Mouse (Mus musculus) MEL (cell line): ENCODE measurements around the gene Abhd2. TPM values are rescaled to one million over a fixed set of nuclear protein-coding genes. Genes with fewer than 3 reads are reported as not detected.

Source experiments
- DNase-seq: peaks from one replicate; pipeline ENCODE4 v3.0.0; 2011; ENCODE audit warnings: low read depth, low spot score
- H3K27ac ChIP-seq: 2 replicates; pipeline ENCODE4 v1.5.1; 2012; ENCODE audit warnings: low read depth, mild to moderate bottlenecking, control low read depth, low read length, moderate library complexity; ENCODE audit not compliant: control insufficient read depth
- H3K27me3 ChIP-seq, 2 experiments: fragments of 150-350 bp in 1 of 2; sonication (generic) in 1 of 2; 2 replicates each; pipeline ENCODE4 v1.6.1; 2012; ENCODE audit warnings: low read length in 2 of 2, mild to moderate bottlenecking in 2 of 2, improper control_type of control experiment in 1 of 2, moderate library complexity in 1 of 2; ENCODE audit not compliant: insufficient read depth in 2 of 2, control insufficient read depth in 1 of 2
- H3K36me3 ChIP-seq, 2 experiments: 2 replicates each; pipeline ENCODE4 v1.6.1; 2012 to 2014; ENCODE audit warnings: low read length in 2 of 2, improper control_type of control experiment in 1 of 2, inconsistent platforms in 1 of 2, mild to moderate bottlenecking in 1 of 2; ENCODE audit not compliant: insufficient read depth in 2 of 2, control insufficient read depth in 1 of 2
- H3K4me1 ChIP-seq, 2 experiments: fragments of 150-350 bp in 1 of 2; sonication (generic) in 1 of 2; 2 replicates each; pipeline ENCODE4 v1.6.1; 2012; ENCODE audit warnings: low read length in 2 of 2, improper control_type of control experiment in 1 of 2, mild to moderate bottlenecking in 1 of 2; ENCODE audit not compliant: insufficient read depth in 2 of 2, control insufficient read depth in 1 of 2
- H3K4me3 ChIP-seq, 2 experiments: fragments of 150-350 bp in 1 of 2; sonication (generic) in 1 of 2; 2 replicates each; pipeline ENCODE4 v1.5.1; 2012; ENCODE audit warnings: low read depth in 2 of 2, low read length in 2 of 2, mild to moderate bottlenecking in 2 of 2, moderate library complexity in 2 of 2, control low read depth in 1 of 2, improper control_type of control experiment in 1 of 2; ENCODE audit not compliant: control insufficient read depth in 1 of 2, insufficient read depth in 1 of 2
- H3K79me2 ChIP-seq: 2 replicates; pipeline ENCODE4 v1.6.1; 2012; ENCODE audit warnings: mild to moderate bottlenecking, low read length, moderate library complexity; ENCODE audit not compliant: control insufficient read depth, poor library complexity, insufficient read depth
- H3K9ac ChIP-seq: 2 replicates; pipeline ENCODE4 v1.6.1; 2012; ENCODE audit warnings: low read depth, mild to moderate bottlenecking, control low read depth, low read length, moderate library complexity; ENCODE audit not compliant: control insufficient read depth, poor library complexity, severe bottlenecking
- H3K9me3 ChIP-seq: fragments of 150-350 bp; sonication (generic); replicated peaks from 2 replicates; pipeline ENCODE4 v1.6.1; 2012; ENCODE audit warnings: mild to moderate bottlenecking, low read length, improper control_type of control experiment, moderate library complexity; ENCODE audit not compliant: insufficient read depth
- E2F4 ChIP-seq: IDR thresholded peaks from 2 replicates; pipeline ENCODE4 v1.6.1; 2011; ENCODE audit warnings: low read depth, low read length, improper control_type of control experiment, borderline replicate concordance
- ELF1 ChIP-seq: IDR thresholded peaks from 2 replicates; pipeline ENCODE4 v1.6.1; 2014; ENCODE audit warnings: low read depth, mild to moderate bottlenecking, inconsistent platforms, low read length, improper control_type of control experiment, moderate library complexity
- GABPA ChIP-seq: IDR thresholded peaks from 2 replicates; pipeline ENCODE4 v1.6.1; 2012; ENCODE audit warnings: low read depth, mild to moderate bottlenecking, inconsistent platforms, low read length, improper control_type of control experiment, moderate library complexity
- KAT2A ChIP-seq: conservative IDR thresholded peaks from 2 replicates; pipeline ENCODE4 v1.6.1; 2012; ENCODE audit warnings: low read depth, low read length, improper control_type of control experiment, inconsistent platforms
- MAZ ChIP-seq: IDR thresholded peaks from 2 replicates; pipeline ENCODE4 v1.6.1; 2012; ENCODE audit warnings: low read depth, mild to moderate bottlenecking, inconsistent platforms, low read length, improper control_type of control experiment
- NRF1 ChIP-seq: IDR thresholded peaks from 2 replicates; pipeline ENCODE4 v1.6.1; 2014; ENCODE audit warnings: low read depth, mild to moderate bottlenecking, inconsistent platforms, low read length, improper control_type of control experiment, moderate library complexity; ENCODE audit not compliant: poor library complexity, insufficient read depth, severe bottlenecking
- POLR2AphosphoS5 ChIP-seq: IDR thresholded peaks from 2 replicates; pipeline ENCODE4 v1.6.1; 2012; ENCODE audit warnings: low read depth, borderline replicate concordance, mild to moderate bottlenecking, inconsistent platforms, low read length, moderate library complexity, mixed read lengths
- RAD21 ChIP-seq: IDR thresholded peaks from 2 replicates; pipeline ENCODE4 v1.6.1; 2011; ENCODE audit warnings: mild to moderate bottlenecking, low read depth, low read length, improper control_type of control experiment
- RCOR1 ChIP-seq: IDR thresholded peaks from 2 replicates; pipeline ENCODE4 v1.6.1; 2012; ENCODE audit warnings: low read depth, mild to moderate bottlenecking, inconsistent platforms, low read length, improper control_type of control experiment
- SMC3 ChIP-seq: IDR thresholded peaks from 2 replicates; pipeline ENCODE4 v1.6.1; 2011; ENCODE audit warnings: low read depth, low read length, improper control_type of control experiment
- TAL1 ChIP-seq: IDR thresholded peaks from 2 replicates; pipeline ENCODE4 v1.6.1; 2012; ENCODE audit warnings: mild to moderate bottlenecking, inconsistent platforms, low read length, moderate library complexity, mixed read lengths
- ZKSCAN1 ChIP-seq: IDR thresholded peaks from 2 replicates; pipeline ENCODE4 v1.6.1; 2012; ENCODE audit warnings: low read depth, mild to moderate bottlenecking, inconsistent platforms, low read length, improper control_type of control experiment, moderate library complexity
- ZNF384 ChIP-seq: IDR thresholded peaks from 2 replicates; pipeline ENCODE4 v1.6.1; 2012; ENCODE audit warnings: low read depth, mild to moderate bottlenecking, inconsistent platforms, low read length, improper control_type of control experiment
- polyA plus RNA-seq, 2 experiments: library from polyadenylated mRNA; stranded (reverse) in 1 of 2; unstranded in 1 of 2; fragments of >175 nt in 1 of 2; fragments of >200 nt in 1 of 2; gene quantifications; 2 replicates each; pipeline versions ENCODE4 v1.2.1 to v1.2.4; 2012; ENCODE audit warnings: low replicate concordance in 2 of 2, low read depth in 1 of 2; ENCODE audit not compliant: insufficient read length in 2 of 2, insufficient read depth in 1 of 2, missing spikeins in 1 of 2
- total RNA-seq: library from RNA; depleted of rRNA; stranded (reverse); fragments of 300-350 nt; gene quantifications from 2 replicates; pipeline ENCODE4 v1.2.3, GENCODE M21; 2012; rRNA removed

Abhd2 gene
- total and polyA plus RNA-seq, 3 experiments, result 13.6 to 32.0 TPM; not detected in 1

DNA sequence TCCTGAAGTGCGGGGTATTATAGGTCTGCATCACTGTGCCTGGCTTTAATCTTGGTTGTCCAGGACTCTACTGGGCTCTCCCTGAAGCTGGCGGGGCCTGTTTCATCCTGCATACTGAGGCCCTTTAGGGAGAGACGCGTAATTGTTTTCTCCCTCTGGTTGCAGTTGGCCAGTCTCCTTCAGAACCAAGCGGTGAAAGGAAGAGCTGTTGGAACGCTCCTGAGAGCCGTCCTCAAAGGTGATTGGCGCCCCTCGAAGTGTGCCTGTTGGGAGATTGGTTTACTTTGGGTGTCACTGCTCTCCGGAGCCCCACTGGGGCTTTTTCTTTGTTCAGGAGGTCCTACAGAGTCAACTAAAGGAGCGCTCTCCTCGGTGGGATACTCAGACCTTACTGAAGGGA lies 126.0 kb downstream of the Abhd2 start:
- H3K4me1 ChIP-seq, result no peaks in the 10 kb centered on the region
- no peak overlapping the region for H3K27ac ChIP-seq
- TF ChIP-seq POLR2AphosphoS5, result no peak
- no peak for TF ChIP-seq RAD21
- no peaks in the 10 kb centered on the region for H3K9me3 ChIP-seq
- no peak overlapping the region for H3K4me3 ChIP-seq
- H3K36me3 ChIP-seq, result peaks cover 0 to 3% of the 10 kb centered on the region in 2 experiments; a peak in 2 of 4 replicates
- H3K79me2 ChIP-seq, result no peaks in the 10 kb centered on the region
- no peaks in the 10 kb centered on the region for H3K27me3 ChIP-seq
- no peak for DNase-seq
- no peak overlapping the region for H3K9ac ChIP-seq

DNA sequence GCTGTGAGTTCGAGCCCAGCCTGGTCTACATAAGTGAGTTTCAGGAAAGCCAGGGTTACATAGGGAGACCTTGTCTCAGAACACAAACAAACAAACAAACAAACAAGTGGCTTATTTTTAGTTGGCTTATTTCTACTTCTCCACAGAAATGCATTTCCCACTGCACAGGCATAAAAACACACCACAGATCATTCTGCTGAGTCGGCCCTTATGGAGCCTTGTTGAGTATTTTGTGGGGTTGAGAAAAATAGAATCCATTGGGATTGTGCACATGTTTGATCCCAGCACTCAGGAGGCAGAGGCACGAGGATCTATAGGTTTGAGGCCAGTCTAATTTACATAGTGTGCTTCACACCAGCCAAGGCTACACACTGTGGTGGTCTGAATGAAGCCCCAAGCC lies 127.3 kb downstream of the Abhd2 start:
- no peaks in the 10 kb centered on the region for H3K79me2 ChIP-seq
- DNase-seq, result no peak
- no peaks in the 10 kb centered on the region for H3K9me3 ChIP-seq
- H3K27me3 ChIP-seq, result no peaks in the 10 kb centered on the region
- H3K36me3 ChIP-seq, result peaks cover 0 to 3% of the 10 kb centered on the region in 2 experiments; a peak in 2 of 4 replicates
- H3K9ac ChIP-seq, result no peak overlapping the region
- TF ChIP-seq KAT2A, result no peak
- no peak for TF ChIP-seq GABPA
- TF ChIP-seq, all 39 proteins: peak for 0
- H3K4me3 ChIP-seq, result no peak overlapping the region
- H3K27ac ChIP-seq, result no peak overlapping the region
- H3K4me1 ChIP-seq, result no peaks in the 10 kb centered on the region

GRCm38 (mm10) chr7:79414449-79415375 lies 141.7 kb downstream of the Abhd2 start:
- H3K27me3 ChIP-seq, result no peaks in the 10 kb centered on the region
- no peaks in the 10 kb centered on the region for H3K4me1 ChIP-seq
- TF ChIP-seq NRF1 (no peak), SMC3 (no peak), ZKSCAN1 (no peak), MAZ (no peak), ZNF384 (no peak), RCOR1 (no peak), TAL1 (no peak), GABPA (no peak), POLR2AphosphoS5 (no peak), ELF1 (no peak), E2F4 (no peak)
- TF ChIP-seq, all 39 proteins: peak for 0
- Histone ChIP-seq H3K9ac (no peak overlapping the region), H3K9me3 (no peaks in the 10 kb centered on the region), H3K27ac (no peak overlapping the region), H3K79me2 (no peaks in the 10 kb centered on the region), H3K4me3 (no peak overlapping the region), H3K36me3 (peaks cover 0 to 4% of the 10 kb centered on the region in 2 experiments; a peak in 1 of 4 replicates)
- no peak for DNase-seq

Other genes starting within 250 kb of the Abhd2 start
- gene Acan, start 219.7 kb upstream of the Abhd2 start, total RNA-seq, result not detected in 2 replicates
- not detected for gene Acan, start 219.7 kb upstream of the Abhd2 start, polyA plus RNA-seq
- gene Hapln3, start 142.2 kb upstream of the Abhd2 start, total RNA-seq, result not detected in 2 replicates
- gene Hapln3, start 142.2 kb upstream of the Abhd2 start, polyA plus RNA-seq, result not detected
- 4.7 and 4.9 TPM in 2 replicates for gene Mfge8, start 124.1 kb upstream of the Abhd2 start, total RNA-seq
- gene Mfge8, start 124.1 kb upstream of the Abhd2 start, polyA plus RNA-seq, result 1 to 10 TPM in 1 of 2 experiments, not detected in 1; 9.5 TPM
- gene Rlbp1, start 113.8 kb downstream of the Abhd2 start, total RNA-seq, result 0.12 and 0.16 TPM in 2 replicates
- gene Rlbp1, start 113.8 kb downstream of the Abhd2 start, polyA plus RNA-seq, result under 1 TPM in 1 of 2 experiments, not detected in 1; 0.17 TPM
- 6.9 and 8.4 TPM in 2 replicates for gene Fanci, start 118.7 kb downstream of the Abhd2 start, total RNA-seq
- gene Fanci, start 118.7 kb downstream of the Abhd2 start, polyA plus RNA-seq, result 1 to 10 TPM in 1 of 2 experiments, not detected in 1; 9.0 TPM
- gene Polg, start 193.2 kb downstream of the Abhd2 start, total RNA-seq, result 66.8 and 82.7 TPM in 2 replicates
- 100 to 1,000 TPM in 1 of 2 experiments, not detected in 1; 129 TPM for gene Polg, start 193.2 kb downstream of the Abhd2 start, polyA plus RNA-seq